Mouse (Mus musculus) brain, embryonic 14.5 days (tissue): ENCODE measurements around the gene Ascc1.

Source experiments
- CTCF ChIP-seq: fragments of 200-500 bp; IDR thresholded peaks from 2 replicates; pipeline ENCODE4 v1.5.1; 2012; ENCODE audit warnings: inconsistent platforms, mild to moderate bottlenecking, moderate library complexity, borderline replicate concordance; ENCODE audit not compliant: insufficient read depth, insufficient read length; ENCODE audit errors: extremely low read depth
- POLR2A ChIP-seq: fragments of 200-500 bp; IDR thresholded peaks from 2 replicates; pipeline ENCODE4 v1.6.1; 2012; ENCODE audit warnings: mild to moderate bottlenecking, inconsistent platforms, borderline replicate concordance; ENCODE audit not compliant: poor library complexity, insufficient read depth, insufficient read length, severe bottlenecking; ENCODE audit errors: extremely low read depth

- TF ChIP-seq CTCF (no peak), POLR2A (no peak)
Measured at GRCm38 (mm10) chr10:59980815-59981244, 21.8 kb upstream of the Ascc1 start.
